ENCODE assay signal across 8 mouse cellular contexts in genomic region chr6:87042004-87042336, GRCm38 (mm10). TPM values are rescaled to one million over a fixed set of nuclear protein-coding genes. Genes with fewer than 3 reads are reported as not detected.
DNase-seq lines count a peak whose midpoint lies in the region; ATAC-seq lines count a peak whose summit lies in the region.

No protein-coding gene starts in this region.

- H3K4me2 ChIP-seq in lung, embryonic 16.5 days (ENCODE audit: low read depth, low read length), result peak overlapping the region; percentile 60
- H3K4me2 ChIP-seq in embryonic facial prominence, embryonic 15.5 days (replicated peaks), result peak overlapping the region; percentile 61
- H3K4me2 ChIP-seq in intestine, embryonic 16.5 days (ENCODE audit: low read depth, low read length), result peak overlapping the region; percentile 68
- H3K4me2 ChIP-seq in neural tube, embryonic 14.5 days (ENCODE audit: low read depth, low read length), result peak overlapping the region; percentile 62

- H3K9me3 ChIP-seq in lung, embryonic 16.5 days (ENCODE audit: control insufficient read depth, low read length), result no peaks in the 10 kb centered on the region
- H3K9me3 ChIP-seq in embryonic facial prominence, embryonic 15.5 days (replicated peaks), result no peaks in the 10 kb centered on the region
- no peaks in the 10 kb centered on the region for H3K9me3 ChIP-seq in intestine, embryonic 16.5 days (ENCODE audit: control insufficient read depth, low read length)
- H3K9me3 ChIP-seq in neural tube, embryonic 14.5 days (ENCODE audit: control insufficient read depth, low read length), result no peaks in the 10 kb centered on the region

- no peak for DNase-seq in lung, postnatal 14 days
- DNase-seq in right cerebral cortex, postnatal 36 days (ENCODE audit: low spot score in 2 of 2), result no peak
- DNase-seq in cerebellum, adult 11-12 months, result no peak
- DNase-seq in adrenal gland, postnatal 36 days, result no peak

- WGBS in lung, embryonic 16.5 days, result 0% methylated on average over 11 of the region's 11 CpGs
- 0% methylated on average over 11 of the region's 11 CpGs for whole genome bisulfite sequencing in embryonic facial prominence, embryonic 15.5 days
- under 1% methylated on average over 11 of the region's 11 CpGs for WGBS in intestine, embryonic 16.5 days
- under 1% methylated on average over 11 of the region's 11 CpGs for WGBS in neural tube, embryonic 14.5 days

- H3K36me3 ChIP-seq in lung, embryonic 16.5 days (ENCODE audit: control insufficient read depth, insufficient read depth, low read length), result no peaks in the 10 kb centered on the region
- no peaks in the 10 kb centered on the region for H3K36me3 ChIP-seq in embryonic facial prominence, embryonic 15.5 days
- no peaks in the 10 kb centered on the region for H3K36me3 ChIP-seq in intestine, embryonic 16.5 days (ENCODE audit: control insufficient read depth, insufficient read depth, low read length)
- no peaks in the 10 kb centered on the region for H3K36me3 ChIP-seq in neural tube, embryonic 14.5 days (ENCODE audit: control insufficient read depth, insufficient read depth, low read length)

- peak; percentile 9 for ATAC-seq in lung, embryonic 16.5 days (ENCODE audit: low read depth)
- ATAC-seq in embryonic facial prominence, embryonic 15.5 days (ENCODE audit: insufficient number of reproducible peaks, low FRiP score, low TSS enrichment, low read depth), result no peak
- no peak for ATAC-seq in intestine, embryonic 16.5 days
- ATAC-seq in neural tube, embryonic 14.5 days (ENCODE audit: low read depth), result no peak

- peak overlapping the region; percentile 100 for H3K27ac ChIP-seq in lung, embryonic 16.5 days (ENCODE audit: low read length)
- H3K27ac ChIP-seq in embryonic facial prominence, embryonic 15.5 days (replicated peaks), result peak overlapping the region; percentile 100
- peak overlapping the region; percentile 99 for H3K27ac ChIP-seq in intestine, embryonic 16.5 days (ENCODE audit: low read length)
- peak overlapping the region; percentile 97 for H3K27ac ChIP-seq in neural tube, embryonic 14.5 days (ENCODE audit: low read depth, low read length)

- H3K4me3 ChIP-seq in lung, embryonic 16.5 days (ENCODE audit: low read length), result peak overlapping the region; percentile 98
- H3K4me3 ChIP-seq in embryonic facial prominence, embryonic 15.5 days (replicated peaks), result peak overlapping the region; percentile 95
- H3K4me3 ChIP-seq in intestine, embryonic 16.5 days (ENCODE audit: low read length), result peak overlapping the region; percentile 97
- H3K4me3 ChIP-seq in neural tube, embryonic 14.5 days (ENCODE audit: low read depth, low read length), result peak overlapping the region; percentile 90

- peak overlapping the region; percentile 91 for H3K9ac ChIP-seq in lung, embryonic 16.5 days (ENCODE audit: low read length)
- peak overlapping the region; percentile 84 for H3K9ac ChIP-seq in embryonic facial prominence, embryonic 15.5 days
- peak overlapping the region; percentile 82 for H3K9ac ChIP-seq in intestine, embryonic 16.5 days (ENCODE audit: low read depth, low read length)
- H3K9ac ChIP-seq in neural tube, embryonic 14.5 days (replicated peaks; ENCODE audit: low read depth, low read length), result peak overlapping the region; percentile 95

- H3K27me3 ChIP-seq in lung, embryonic 16.5 days (ENCODE audit: control insufficient read depth, insufficient read depth, low read depth, low read length), result no peaks in the 10 kb centered on the region
- no peaks in the 10 kb centered on the region for H3K27me3 ChIP-seq in embryonic facial prominence, embryonic 15.5 days
- H3K27me3 ChIP-seq in intestine, embryonic 16.5 days (replicated peaks; ENCODE audit: control insufficient read depth, insufficient read depth, low read length), result no peaks in the 10 kb centered on the region
- H3K27me3 ChIP-seq in neural tube, embryonic 14.5 days (ENCODE audit: control insufficient read depth, insufficient read depth, low read length), result no peaks in the 10 kb centered on the region

- H3K4me1 ChIP-seq in lung, embryonic 16.5 days (replicated peaks; ENCODE audit: control insufficient read depth, insufficient read depth, low read length), result peaks cover 13% of the 10 kb centered on the region
- peaks cover 21% of the 10 kb centered on the region for H3K4me1 ChIP-seq in embryonic facial prominence, embryonic 15.5 days
- peaks cover 16% of the 10 kb centered on the region for H3K4me1 ChIP-seq in intestine, embryonic 16.5 days (ENCODE audit: control insufficient read depth, insufficient read depth, low read length)
- peaks cover 7% of the 10 kb centered on the region for H3K4me1 ChIP-seq in neural tube, embryonic 14.5 days (ENCODE audit: control insufficient read depth, insufficient read depth, low read length)

RNA-seq across cellular contexts. Expression of gene Gfpt1, which starts 0.7 kb away (rescaled TPM):
- polyA plus RNA-seq in lung, embryonic 16.5 days (2015; fragmentation: Nextera tagmentation; extraction: Ambion mirVana), result 24.1 and 24.5 TPM in 2 replicates
- 19.0 and 20.4 TPM in 2 replicates for polyA plus RNA-seq in embryonic facial prominence, embryonic 15.5 days (2015; fragmentation: Nextera tagmentation; extraction: Ambion mirVana)
- 24.7 and 25.7 TPM in 2 replicates for polyA plus RNA-seq in intestine, embryonic 16.5 days (2015; fragmentation: Nextera tagmentation; extraction: Ambion mirVana)
- 32.3 and 33.4 TPM in 2 replicates for polyA plus RNA-seq in neural tube, embryonic 14.5 days (2014; fragmentation: Nextera tagmentation; extraction: Ambion mirVana)
- total RNA-seq in adrenal gland, postnatal 36 days (2021), result 10 to 100 TPM; 50.3 to 57.9 TPM

RNA-seq across cellular contexts. Expression of gene Nfu1, which starts 32.9 kb away (rescaled TPM):
- polyA plus RNA-seq in lung, embryonic 16.5 days (2015; fragmentation: Nextera tagmentation; extraction: Ambion mirVana), result 81.0 and 92.1 TPM in 2 replicates
- polyA plus RNA-seq in embryonic facial prominence, embryonic 15.5 days (2015; fragmentation: Nextera tagmentation; extraction: Ambion mirVana), result 90.6 and 95.3 TPM in 2 replicates
- polyA plus RNA-seq in intestine, embryonic 16.5 days (2015; fragmentation: Nextera tagmentation; extraction: Ambion mirVana), result 110 and 114 TPM in 2 replicates
- 147 and 163 TPM in 2 replicates for polyA plus RNA-seq in neural tube, embryonic 14.5 days (2014; fragmentation: Nextera tagmentation; extraction: Ambion mirVana)
- total RNA-seq in adrenal gland, postnatal 36 days (2021), result 10 to 100 TPM; 71.5 to 80.4 TPM
